Mouse (Mus musculus) CH12.LX (cell line): ENCODE data around the gene Gm44973. TPM values are rescaled to one million over a fixed set of nuclear protein-coding genes. Genes with fewer than 3 reads are reported as not detected.

Experiments used
- DNase-seq: peaks from one replicate; pipeline ENCODE4 v3.0.0-alpha.2; 2013; ENCODE audit errors: extremely low read depth
- H3K27ac ChIP-seq: 2 replicates; pipeline ENCODE4 v1.5.1; 2012; ENCODE audit warnings: low read depth, mild to moderate bottlenecking, control low read depth, moderate library complexity; ENCODE audit not compliant: insufficient read depth
- H3K27me3 ChIP-seq: replicated peaks from 2 replicates; pipeline ENCODE3; 2012; ENCODE audit warnings: inconsistent platforms
- H3K36me3 ChIP-seq, 2 experiments: replicated peaks in 1 of 2; 2 replicates each; pipeline versions ENCODE3 to v1.6.1; 2012; ENCODE audit warnings: inconsistent platforms in 1 of 2, low read length in 1 of 2, mild to moderate bottlenecking in 1 of 2, mixed read lengths in 1 of 2, moderate library complexity in 1 of 2; ENCODE audit not compliant: control insufficient read depth in 1 of 2, insufficient read depth in 1 of 2
- H3K4me1 ChIP-seq, 2 experiments: 2 replicates each; pipeline ENCODE4 v1.6.1; 2012; ENCODE audit warnings: inconsistent platforms in 1 of 2, moderate library complexity in 1 of 2; ENCODE audit not compliant: insufficient read depth in 2 of 2, control insufficient read depth in 1 of 2
- H3K4me2 ChIP-seq: 2 replicates; pipeline ENCODE4 v1.6.1; 2012; ENCODE audit warnings: low read depth, mild to moderate bottlenecking, control low read depth; ENCODE audit not compliant: poor library complexity, insufficient read depth, severe bottlenecking
- H3K4me3 ChIP-seq, 3 experiments: fragments of 150-350 bp in 1 of 3; sonication (generic) in 1 of 3; replicated peaks in 1 of 3; 2 replicates each; pipeline versions ENCODE3 to v1.5.1; 2011 to 2012; ENCODE audit warnings: low read depth in 2 of 3, low read length in 2 of 3, mild to moderate bottlenecking in 2 of 3, moderate library complexity in 2 of 3, control low read depth in 1 of 3, improper control_type of control experiment in 1 of 3, inconsistent platforms in 1 of 3, mixed read lengths in 1 of 3; ENCODE audit not compliant: poor library complexity in 1 of 3
- H3K79me2 ChIP-seq: replicated peaks from 2 replicates; pipeline ENCODE4 v1.6.1; 2012; ENCODE audit warnings: mild to moderate bottlenecking, moderate library complexity; ENCODE audit not compliant: control insufficient read depth, poor library complexity, insufficient read depth, severe bottlenecking; ENCODE audit errors: extremely low read depth
- H3K9ac ChIP-seq: 2 replicates; pipeline ENCODE4 v1.6.1; 2012; ENCODE audit warnings: low read depth, mild to moderate bottlenecking, control low read depth, moderate library complexity; ENCODE audit not compliant: insufficient read depth
- H3K9me3 ChIP-seq: replicated peaks from 2 replicates; pipeline ENCODE3; 2012; ENCODE audit warnings: low read length, inconsistent platforms, mixed read lengths
- BHLHE40 ChIP-seq: IDR thresholded peaks from 2 replicates; pipeline ENCODE4 v1.6.1; 2011; ENCODE audit warnings: mild to moderate bottlenecking, low read depth, low read length, improper control_type of control experiment
- CHD1 ChIP-seq: IDR thresholded peaks from 2 replicates; pipeline ENCODE4 v1.6.1; 2012; ENCODE audit warnings: low read depth, low read length, improper control_type of control experiment, inconsistent platforms
- CHD2 ChIP-seq: IDR thresholded peaks from 2 replicates; pipeline ENCODE4 v1.6.1; 2011; ENCODE audit warnings: low read length, improper control_type of control experiment
- CTCF ChIP-seq, 2 experiments: IDR thresholded peaks in 1 of 2; conservative IDR thresholded peaks in 1 of 2; 2 replicates each; pipeline ENCODE4 v1.5.1; 2011 to 2012; ENCODE audit warnings: low read depth in 2 of 2, low read length in 2 of 2, improper control_type of control experiment in 1 of 2, inconsistent platforms in 1 of 2, mild to moderate bottlenecking in 1 of 2, moderate library complexity in 1 of 2
- E2F4 ChIP-seq: IDR thresholded peaks from 2 replicates; pipeline ENCODE4 v1.6.1; 2011; ENCODE audit warnings: low read depth, low read length, improper control_type of control experiment; ENCODE audit not compliant: insufficient replicate concordance
- ELF1 ChIP-seq: IDR thresholded peaks from 2 replicates; pipeline ENCODE4 v1.6.1; 2014; ENCODE audit warnings: low read depth, mild to moderate bottlenecking, inconsistent platforms, low read length, improper control_type of control experiment
- EP300 ChIP-seq: IDR thresholded peaks from 2 replicates; pipeline ENCODE4 v1.6.1; 2011; ENCODE audit warnings: low read length, improper control_type of control experiment
- ETS1 ChIP-seq: conservative IDR thresholded peaks from 2 replicates; pipeline ENCODE4 v1.6.1; 2012; ENCODE audit warnings: low read depth, mild to moderate bottlenecking, inconsistent platforms, low read length, improper control_type of control experiment, moderate library complexity
- GABPA ChIP-seq: IDR thresholded peaks from 2 replicates; pipeline ENCODE4 v1.6.1; 2012; ENCODE audit warnings: low read depth, low read length, improper control_type of control experiment, inconsistent platforms; ENCODE audit not compliant: insufficient replicate concordance
- HCFC1 ChIP-seq: IDR thresholded peaks from 2 replicates; pipeline ENCODE4 v1.6.1; 2012; ENCODE audit warnings: low read depth, mild to moderate bottlenecking, inconsistent platforms, low read length, improper control_type of control experiment
- IRF4 ChIP-seq: IDR thresholded peaks from 2 replicates; pipeline ENCODE4 v1.6.1; 2014; ENCODE audit warnings: low read depth, mild to moderate bottlenecking, inconsistent platforms, low read length, improper control_type of control experiment
- JUN ChIP-seq: IDR thresholded peaks from 2 replicates; pipeline ENCODE4 v1.6.1; 2011; ENCODE audit warnings: low read depth, mild to moderate bottlenecking, low read length, improper control_type of control experiment, moderate library complexity; ENCODE audit not compliant: insufficient read depth
- JUND ChIP-seq: conservative IDR thresholded peaks from 2 replicates; pipeline ENCODE4 v1.6.1; 2011; ENCODE audit warnings: low read depth, low read length, improper control_type of control experiment
- KAT2A ChIP-seq: IDR thresholded peaks from 2 replicates; pipeline ENCODE4 v1.6.1; 2012; ENCODE audit warnings: low read length, improper control_type of control experiment, inconsistent platforms; ENCODE audit not compliant: insufficient replicate concordance
- MAFK ChIP-seq: IDR thresholded peaks from 2 replicates; pipeline ENCODE4 v1.6.1; 2011; ENCODE audit warnings: low read length, improper control_type of control experiment; ENCODE audit not compliant: insufficient replicate concordance
- MAX ChIP-seq: IDR thresholded peaks from 2 replicates; pipeline ENCODE4 v1.6.1; 2011; ENCODE audit warnings: low read length, improper control_type of control experiment
- MAZ ChIP-seq: IDR thresholded peaks from 2 replicates; pipeline ENCODE4 v1.6.1; 2012; ENCODE audit warnings: low read depth, mild to moderate bottlenecking, inconsistent platforms, low read length, improper control_type of control experiment, moderate library complexity
- MEF2A ChIP-seq: IDR thresholded peaks from 2 replicates; pipeline ENCODE4 v1.6.1; 2014; ENCODE audit warnings: low read depth, mild to moderate bottlenecking, inconsistent platforms, low read length, improper control_type of control experiment, borderline replicate concordance
- MXI1 ChIP-seq: IDR thresholded peaks from 2 replicates; pipeline ENCODE4 v1.6.1; 2011; ENCODE audit warnings: mild to moderate bottlenecking, low read depth, low read length, improper control_type of control experiment
- MYC ChIP-seq: IDR thresholded peaks from 2 replicates; pipeline ENCODE4 v1.6.1; 2011; ENCODE audit warnings: low read depth, mild to moderate bottlenecking, improper control_type of control experiment, low read length
- NELFE ChIP-seq: IDR thresholded peaks from 2 replicates; pipeline ENCODE4 v1.6.1; 2011; ENCODE audit warnings: low read depth, low read length, improper control_type of control experiment
- NRF1 ChIP-seq: IDR thresholded peaks from 2 replicates; pipeline ENCODE4 v1.6.1; 2014; ENCODE audit warnings: low read depth, mild to moderate bottlenecking, inconsistent platforms, low read length, improper control_type of control experiment, moderate library complexity
- POLR2A ChIP-seq: IDR thresholded peaks from 2 replicates; pipeline ENCODE4 v1.6.1; 2011; ENCODE audit warnings: low read depth, mild to moderate bottlenecking, improper control_type of control experiment, low read length
- POLR2AphosphoS2 ChIP-seq: IDR thresholded peaks from 2 replicates; pipeline ENCODE4 v1.6.1; 2011; ENCODE audit warnings: low read depth, low read length, improper control_type of control experiment
- RAD21 ChIP-seq: IDR thresholded peaks from 2 replicates; pipeline ENCODE4 v1.6.1; 2011; ENCODE audit warnings: low read depth, mild to moderate bottlenecking, low read length, improper control_type of control experiment, moderate library complexity
- RCOR1 ChIP-seq: conservative IDR thresholded peaks from 2 replicates; pipeline ENCODE4 v1.6.1; 2012; ENCODE audit warnings: low read depth, mild to moderate bottlenecking, inconsistent platforms, low read length, improper control_type of control experiment
- SIN3A ChIP-seq: IDR thresholded peaks from 2 replicates; pipeline ENCODE4 v1.6.1; 2012; ENCODE audit warnings: low read length, improper control_type of control experiment, inconsistent platforms
- SMC3 ChIP-seq: IDR thresholded peaks from 2 replicates; pipeline ENCODE4 v1.6.1; 2011; ENCODE audit warnings: low read depth, low read length, improper control_type of control experiment
- TBP ChIP-seq: conservative IDR thresholded peaks from 2 replicates; pipeline ENCODE4 v1.6.1; 2011; ENCODE audit warnings: low read depth, low read length, improper control_type of control experiment
- TCF12 ChIP-seq: IDR thresholded peaks from 2 replicates; pipeline ENCODE4 v1.6.1; 2014; ENCODE audit warnings: low read depth, mild to moderate bottlenecking, inconsistent platforms, low read length, improper control_type of control experiment
- UBTF ChIP-seq: IDR thresholded peaks from 2 replicates; pipeline ENCODE4 v1.6.1; 2012; ENCODE audit warnings: low read depth, mild to moderate bottlenecking, inconsistent platforms, low read length, improper control_type of control experiment, moderate library complexity
- USF1 ChIP-seq: IDR thresholded peaks from 2 replicates; pipeline ENCODE4 v1.6.1; 2014; ENCODE audit warnings: low read depth, mild to moderate bottlenecking, inconsistent platforms, low read length, improper control_type of control experiment
- ZC3H11A ChIP-seq: IDR thresholded peaks from 2 replicates; pipeline ENCODE4 v1.6.1; 2012; ENCODE audit warnings: low read depth, mild to moderate bottlenecking, inconsistent platforms, low read length, improper control_type of control experiment
- ZKSCAN1 ChIP-seq: IDR thresholded peaks from 2 replicates; pipeline ENCODE4 v1.6.1; 2012; ENCODE audit warnings: low read depth, inconsistent platforms, low read length, improper control_type of control experiment, borderline replicate concordance
- ZMIZ1 ChIP-seq: IDR thresholded peaks from 2 replicates; pipeline ENCODE4 v1.6.1; 2012; ENCODE audit warnings: low read depth, mild to moderate bottlenecking, inconsistent platforms, low read length, improper control_type of control experiment
- dilution Hi-C: fragments of 300-500 bp; cut with MboI; formaldehyde crosslinking; loops from 2 replicates; pipeline ENCODE4 v1.14.3; 2020; ENCODE audit warnings: low sequenced_read_pairs; ENCODE audit not compliant: extremely low pct_unique_long_range_greater_than_20kb, extremely low pct_ligation_motif_present
- in situ Hi-C: fragments of 300-500 bp; cut with MboI; formaldehyde crosslinking; loops from 3 replicates; pipeline ENCODE4 v1.14.3; 2019; ENCODE audit warnings: low sequenced_read_pairs, low pct_ligation_motif_present, low pct_unique_long_range_greater_than_20kb, mixed read lengths
- polyA plus RNA-seq: library from polyadenylated mRNA; unstranded; fragments of >175 nt; gene quantifications from 2 replicates; pipeline ENCODE4 v1.2.1, GENCODE M21; 2012; ENCODE audit warnings: low read depth; ENCODE audit not compliant: insufficient read length
- total RNA-seq, 2 experiments: library from RNA; depleted of rRNA; stranded (reverse); fragments of 300-350 nt in 1 of 2; fragments of >200 nt in 1 of 2; gene quantifications; 2 replicates each; pipeline ENCODE4 v1.2.3; 2012 to 2014

Gm44973 gene
- total and polyA plus RNA-seq, 3 experiments, result 1.3 to 6.3 TPM; not detected in 1

DNA sequence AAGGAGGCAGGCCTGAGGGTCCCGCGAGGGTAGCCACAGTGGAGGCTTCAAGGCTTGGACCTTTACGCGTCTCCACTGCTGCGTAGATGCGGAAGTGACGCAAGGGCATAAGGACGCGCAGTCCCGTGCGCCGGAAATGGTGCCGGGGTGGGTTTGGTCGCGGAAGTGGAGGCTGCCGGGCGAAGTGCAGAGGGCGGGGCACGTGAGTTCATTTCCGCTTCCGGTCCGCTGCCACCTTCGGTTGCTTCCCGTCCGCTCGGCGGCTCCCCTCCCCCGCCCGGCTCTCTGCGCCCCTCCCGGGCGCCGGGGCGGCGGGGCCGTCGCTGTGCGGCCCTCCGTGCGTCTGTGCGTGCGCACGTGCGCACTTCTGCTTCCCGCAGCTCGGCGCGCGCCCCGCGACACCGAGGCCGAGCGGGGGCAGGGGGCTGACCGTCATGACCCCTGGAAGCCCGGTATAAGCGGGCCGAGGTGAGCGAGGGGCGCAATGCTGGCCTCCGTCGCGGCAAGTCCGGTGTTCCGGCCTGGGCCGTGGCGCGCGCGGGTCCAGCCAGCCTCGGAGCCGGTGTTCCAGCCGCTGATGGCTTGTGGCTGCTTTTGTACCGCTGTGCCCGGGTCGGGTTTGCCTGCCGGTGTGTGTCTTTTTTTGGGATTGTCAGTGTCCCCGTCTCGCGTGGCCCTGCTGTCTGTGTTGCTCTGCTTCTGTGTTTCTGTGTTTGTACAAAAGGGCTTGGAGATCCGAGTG, 64.9 kb downstream of the Gm44973 start, which contains the start of gene Epn1:
Gene Epn1 (plus strand): TSS at position 226 of the 742 bp plus-strand sequence.
- in situ Hi-C loops (no loop called here), dilution Hi-C loops (no loop called here)
- Histone ChIP-seq H3K79me2 (peaks cover 57% of the 10 kb centered on the region), H3K27ac (peak within 1 kb of the TSS; percentile 94), H3K27me3 (no peaks in the 10 kb centered on the region), H3K4me1 (peaks cover 5 to 42% of the 10 kb centered on the region in 2 experiments), H3K4me3 (peak within 1 kb of the TSS; percentile 93 to 100 (median 99)), H3K9me3 (no peaks in the 10 kb centered on the region), H3K9ac (peak within 1 kb of the TSS; percentile 98)
- DNase-seq, result peak; percentile 97
- no peak for TF ChIP-seq ZC3H11A
- no peak; the same call in 1 of the 2 replicates for TF ChIP-seq IRF4
- TF ChIP-seq NELFE, result no peak; the same call in 1 of the 2 replicates
- TF ChIP-seq MEF2A, result peak; percentile 78
- peak; percentile 55; the same call in 1 of the 2 replicates for TF ChIP-seq MAX
- 0 out of 2 replicates have a peak, but pooled peaks have one; percentile 37 for TF ChIP-seq TBP
- TF ChIP-seq CHD1, result no peak
- peak; percentile 48 for TF ChIP-seq USF1
- TF ChIP-seq BHLHE40, result peak; percentile 99
- no peak for TF ChIP-seq EP300
- TF ChIP-seq RAD21, result no peak
- TF ChIP-seq E2F4, result no peak
- TF ChIP-seq TCF12, result peak; percentile 59
- no peak for TF ChIP-seq JUN
- TF ChIP-seq SMC3, result no peak
- TF ChIP-seq SIN3A, result peak; percentile 89
- TF ChIP-seq POLR2A, result peak; percentile 74
- peak; percentile 96 for TF ChIP-seq POLR2AphosphoS2
- peak; percentile 12; the same call in 1 of the 2 replicates for TF ChIP-seq ZKSCAN1
- peak; percentile 69 for TF ChIP-seq ZMIZ1
- TF ChIP-seq NRF1, result peak; percentile 57
- TF ChIP-seq CTCF (conservative IDR thresholded peaks at IDR 0.05 in 1 of 2, IDR thresholded peaks at IDR 0.05 in 1 of 2; ENCODE audit: low read depth in 2 of 2, low read length in 2 of 2), result no peak
- TF ChIP-seq ETS1, result peak; percentile 78
- no peak for TF ChIP-seq UBTF
- no peak for TF ChIP-seq MYC
- peak; percentile 86 for TF ChIP-seq MAZ
- TF ChIP-seq HCFC1, result peak; percentile 93
- TF ChIP-seq MXI1, result no peak; the same call in 1 of the 2 replicates
- TF ChIP-seq GABPA, result peak; percentile 22; the same call in 1 of the 2 replicates
- TF ChIP-seq MAFK, result no peak
- TF ChIP-seq CHD2, result peak; percentile 85
- no peak for TF ChIP-seq JUND
- peak; percentile 90; the same call in 1 of the 2 replicates for TF ChIP-seq KAT2A
- no peak for TF ChIP-seq RCOR1
- TF ChIP-seq ELF1, result peak; percentile 99
- TF ChIP-seq, all 38 proteins: peak for 19
- Histone ChIP-seq H3K4me2 (peak within 1 kb of the TSS; percentile 83), H3K36me3 (peaks cover 32 to 51% of the 10 kb centered on the region in 2 experiments)
